Mouse (Mus musculus): Measurements from ENCODE around the gene Ndufs3. TPM values are rescaled to one million over a fixed set of nuclear protein-coding genes. Genes with fewer than 3 reads are reported as not detected.
"Not testable (repeated sequence)": the region's sequence is repeated elsewhere in the genome, so short reads cannot be mapped to it uniquely, and the experiment has no call there.

The Ndufs3 gene
- total RNA-seq, 2 experiments from 2014 or later, result 253 to 266 TPM

DNA sequence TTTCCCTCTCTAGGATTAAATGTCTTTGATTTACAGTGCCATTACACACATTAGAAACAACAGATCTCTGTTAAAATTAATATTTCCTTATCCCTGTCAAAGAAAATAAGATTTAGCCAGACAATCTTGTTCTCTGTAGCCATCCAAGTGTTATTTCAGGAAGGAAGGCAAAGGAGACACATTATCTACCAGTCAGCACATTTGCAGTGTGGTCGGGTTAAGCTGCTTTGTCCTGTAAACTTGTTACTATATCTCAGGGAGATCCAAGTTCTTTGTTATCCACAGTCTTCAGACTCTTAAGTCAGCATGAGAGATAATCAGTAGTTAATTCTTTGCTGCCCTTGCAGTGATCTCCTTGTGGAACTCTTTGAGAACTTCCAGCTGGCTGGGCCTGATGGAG is 6.2 kb upstream of the Ndufs3 start:
- no peak for DNase-seq (ENCODE audit: low spot score in 2 of 2)

DNA sequence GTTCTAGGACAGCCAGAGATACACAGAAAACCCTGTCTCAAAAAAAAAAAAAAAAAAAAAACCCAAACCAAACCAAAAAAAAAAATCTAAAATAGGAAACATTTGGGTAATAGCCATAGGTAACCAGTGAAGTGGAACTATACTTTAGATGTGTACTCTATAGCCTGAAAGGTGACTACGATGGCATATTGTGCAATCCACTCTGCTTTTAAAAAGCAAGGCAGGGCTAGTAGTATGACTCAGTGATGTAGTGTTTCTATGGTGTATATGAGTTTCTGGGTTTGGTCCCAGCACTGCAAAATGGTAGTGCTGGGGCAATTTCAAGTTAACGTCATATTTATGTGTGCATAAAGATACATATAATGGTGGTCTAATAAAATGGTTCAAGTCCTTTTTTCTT is 2.1 kb upstream of the Ndufs3 start:
- DNase-seq (ENCODE audit: low spot score in 2 of 2), result no peak

DNA sequence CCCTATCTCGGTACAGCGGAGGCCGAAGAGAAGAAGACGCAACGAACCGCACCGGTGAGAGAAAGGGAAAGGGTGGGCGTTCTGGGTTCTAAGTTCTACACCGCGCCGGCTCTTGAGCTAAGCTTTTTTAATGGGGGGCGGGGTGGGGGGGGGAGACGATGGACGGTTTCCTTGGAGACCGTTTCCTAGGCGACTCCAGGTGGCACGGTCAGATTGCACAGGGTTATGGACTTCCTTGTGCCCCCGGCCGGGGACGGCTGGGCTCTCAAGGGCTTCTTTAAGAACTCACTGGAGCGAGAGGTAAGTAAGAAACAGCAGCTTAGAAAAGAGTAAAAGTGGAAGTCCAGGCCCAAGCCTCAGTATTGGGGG is 213 bp upstream of the Ndufs3 start:
- no peak for DNase-seq (ENCODE audit: low spot score in 2 of 2)

DNA sequence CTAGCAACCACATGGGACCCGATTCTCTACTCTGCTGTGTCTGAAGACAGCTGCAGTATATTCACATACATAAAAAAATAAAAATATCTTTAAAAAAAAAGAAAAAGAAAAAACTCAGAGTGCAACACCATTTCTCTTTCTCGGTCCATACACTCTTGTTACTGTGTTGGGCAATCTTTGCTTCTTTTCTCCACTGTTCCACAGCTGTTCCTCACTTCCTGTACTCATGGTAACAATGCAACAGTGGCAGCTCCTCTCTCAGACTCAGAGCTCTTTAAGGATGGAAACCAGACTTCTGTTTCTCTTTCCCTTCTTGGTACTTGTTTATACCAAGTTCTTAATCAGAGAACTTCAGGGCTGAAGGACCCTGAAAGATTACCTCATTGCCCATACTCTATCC is 1.2 kb downstream of the Ndufs3 start:
- no peak for DNase-seq (ENCODE audit: low spot score in 2 of 2)

DNA sequence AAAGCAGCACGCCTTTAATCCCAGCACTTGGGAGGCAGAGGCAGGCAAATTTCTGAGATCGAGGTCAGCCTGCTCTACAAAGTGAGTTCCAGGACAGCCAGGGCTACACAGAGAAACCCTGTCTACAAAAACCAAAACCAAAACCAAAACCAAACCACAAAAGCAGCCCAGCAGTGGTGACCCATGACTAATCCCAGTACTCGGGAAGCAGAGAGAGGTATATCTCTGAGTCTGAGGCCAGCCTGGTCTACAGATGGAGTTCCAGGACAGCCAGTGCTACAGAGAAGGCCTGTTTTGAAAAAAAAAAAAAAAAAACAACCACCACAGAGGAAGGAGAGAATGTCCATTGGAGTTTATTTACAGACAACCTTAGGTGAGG is 10.3 kb downstream of the Ndufs3 start:
- not testable (repeated sequence) for DNase-seq (ENCODE audit: low spot score in 2 of 2)

DNA sequence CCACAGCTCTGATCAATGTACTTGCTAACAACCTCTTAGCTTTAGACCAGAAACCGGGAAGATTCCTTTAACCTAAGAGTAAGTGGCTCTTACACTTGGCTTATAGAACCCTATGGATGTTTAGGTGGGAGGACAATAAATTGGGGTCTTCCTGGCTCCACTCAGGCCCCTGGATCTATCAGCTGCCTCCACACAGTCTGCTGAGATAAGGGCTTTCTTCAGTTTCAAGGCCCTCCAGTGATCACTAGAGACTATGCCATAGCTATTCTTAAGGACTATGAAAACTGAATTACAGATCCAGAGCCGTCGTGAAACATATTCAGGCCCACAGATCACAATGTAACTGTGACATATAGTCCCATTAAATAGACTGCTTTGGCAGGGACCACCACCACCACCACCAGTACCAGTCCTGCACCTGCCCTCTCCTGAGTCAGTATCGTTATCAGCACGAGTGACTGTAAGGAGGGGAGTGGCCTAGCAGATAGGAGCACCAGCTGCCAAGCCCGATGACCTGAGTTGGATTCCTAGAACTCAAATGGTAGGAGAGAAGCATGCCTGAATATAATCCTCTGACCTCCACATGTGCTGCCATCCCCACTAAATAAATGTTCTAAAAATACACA is 10.8 kb downstream of the Ndufs3 start:
- no peak for DNase-seq (ENCODE audit: low spot score in 2 of 2)

DNA sequence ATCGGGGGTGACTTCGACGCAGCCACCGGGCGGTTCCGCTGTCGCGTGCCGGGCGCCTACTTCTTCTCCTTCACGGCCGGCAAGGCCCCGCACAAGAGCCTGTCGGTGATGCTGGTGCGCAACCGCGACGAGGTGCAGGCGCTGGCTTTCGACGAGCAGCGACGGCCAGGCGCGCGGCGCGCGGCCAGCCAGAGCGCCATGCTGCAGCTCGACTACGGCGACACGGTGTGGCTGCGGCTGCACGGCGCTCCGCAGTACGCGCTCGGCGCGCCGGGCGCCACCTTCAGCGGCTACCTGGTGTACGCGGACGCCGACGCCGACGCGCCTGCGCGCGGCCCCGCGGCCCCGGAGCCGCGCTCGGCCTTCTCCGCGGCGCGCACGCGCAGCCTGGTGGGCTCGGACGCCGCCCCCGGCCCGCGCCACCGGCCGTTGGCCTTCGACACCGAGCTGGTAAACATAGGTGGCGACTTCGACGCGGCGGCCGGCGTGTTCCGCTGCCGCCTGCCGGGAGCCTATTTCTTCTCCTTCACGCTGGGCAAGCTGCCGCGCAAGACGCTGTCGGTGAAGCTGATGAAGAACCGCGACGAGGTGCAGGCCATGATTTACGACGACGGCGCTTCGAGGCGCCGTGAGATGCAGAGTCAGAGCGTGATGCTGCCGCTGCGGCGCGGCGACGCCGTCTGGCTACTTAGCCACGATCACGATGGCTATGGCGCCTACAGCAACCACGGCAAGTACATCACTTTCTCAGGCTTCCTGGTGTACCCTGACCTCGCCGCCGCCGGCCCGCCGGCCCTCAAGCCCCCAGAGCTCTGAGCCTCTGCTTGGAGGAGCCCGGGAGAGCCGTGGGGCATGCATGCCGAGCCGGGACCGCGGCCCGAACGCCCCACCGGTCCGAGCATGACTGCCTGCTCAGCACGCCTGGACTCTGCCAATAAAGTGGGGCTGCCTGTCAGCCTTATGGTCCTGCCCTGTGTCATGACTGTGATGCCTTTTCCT is 14.8 kb downstream of the Ndufs3 start:
- DNase-seq (ENCODE audit: low spot score in 2 of 2), result peak in 1 of 2 experiments; percentile 52

DNA sequence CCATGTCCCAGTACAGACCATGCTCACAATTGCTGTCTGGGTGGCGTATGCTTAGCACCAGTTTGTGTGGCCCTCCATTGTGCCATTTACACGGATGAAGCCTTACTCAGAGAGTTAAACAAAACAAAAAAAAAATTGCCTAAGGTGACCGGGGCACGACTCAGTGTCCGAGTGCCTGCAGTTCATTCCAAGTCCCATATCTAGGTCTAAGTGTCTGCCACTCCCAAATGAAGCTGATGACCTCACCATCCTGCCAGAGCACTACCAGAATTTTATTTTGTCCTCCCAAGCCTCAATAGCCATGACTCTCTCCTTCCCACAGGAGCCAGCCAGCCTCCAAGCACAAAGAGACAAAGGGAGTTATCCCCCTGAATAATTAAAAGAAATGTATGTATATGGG is 17.0 kb downstream of the Ndufs3 start:
- no peak for DNase-seq (ENCODE audit: low spot score in 2 of 2)

DNA sequence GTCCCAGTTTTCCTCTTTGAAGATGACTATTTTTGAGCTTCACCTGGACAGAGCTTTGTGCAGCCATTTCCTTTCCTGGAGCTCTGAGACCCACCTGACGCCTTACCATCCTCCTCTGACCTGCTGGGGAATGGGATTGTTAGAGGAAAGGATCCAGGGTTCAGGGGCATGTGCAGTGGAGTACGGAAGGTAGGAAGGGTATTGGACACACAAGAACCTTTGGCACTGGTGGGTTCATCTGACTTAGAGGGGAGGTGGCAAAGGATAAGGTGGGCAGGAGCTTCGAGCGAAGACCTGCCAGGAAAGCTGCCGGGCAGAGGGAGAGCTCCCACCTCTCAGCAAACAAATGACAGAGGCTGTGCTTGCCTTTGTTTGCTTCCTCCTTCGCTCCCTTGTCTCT is 18.2 kb downstream of the Ndufs3 start:
- DNase-seq (ENCODE audit: low spot score in 2 of 2), result no peak

DNA sequence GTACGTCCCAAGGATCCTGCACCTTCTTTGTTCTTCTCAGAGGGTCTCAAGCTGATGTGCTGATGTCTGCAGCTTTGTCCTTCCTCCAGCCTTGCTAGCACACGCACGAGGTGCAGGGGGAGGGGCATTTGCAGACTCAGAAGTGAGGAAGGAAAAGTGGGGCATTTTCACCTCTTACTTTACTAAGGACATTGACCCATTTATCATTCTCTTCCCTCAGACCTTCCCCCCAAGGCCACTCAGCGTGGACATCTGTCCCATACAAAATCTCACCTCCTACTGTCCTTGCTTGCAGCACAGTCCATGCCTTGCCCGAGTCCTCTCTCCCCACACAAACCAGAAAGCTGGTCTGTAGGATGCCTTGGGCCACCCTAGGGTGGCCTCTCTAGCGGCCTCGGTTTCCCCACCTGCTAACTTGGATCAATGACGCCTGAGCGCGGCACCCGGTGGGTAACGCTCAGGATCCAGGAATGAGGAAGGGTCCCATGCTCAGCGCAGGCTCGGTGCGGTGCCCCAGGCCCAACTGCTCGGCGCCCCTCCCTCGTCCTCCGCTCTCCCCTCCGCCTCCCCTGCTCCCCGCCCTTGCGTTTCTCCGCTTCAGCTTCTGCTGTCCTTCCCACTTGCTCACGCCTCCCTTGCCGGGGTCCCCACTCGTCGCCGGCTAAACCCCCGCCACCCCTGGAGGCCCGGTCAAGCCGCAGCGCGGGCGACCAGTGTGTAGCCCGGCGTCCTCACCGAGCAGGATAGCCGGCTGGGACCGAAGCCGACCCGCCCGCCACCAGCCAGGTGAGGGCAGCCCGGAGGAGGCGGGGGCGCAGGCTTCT is 19.2 kb downstream of the Ndufs3 start, which contains the start of gene C1qtnf4:
Gene C1qtnf4 (plus strand): TSS at position 643 of the 824 bp plus-strand sequence.
- peak; percentile 49 to 63 for DNase-seq (ENCODE audit: low spot score in 2 of 2)

DNA sequence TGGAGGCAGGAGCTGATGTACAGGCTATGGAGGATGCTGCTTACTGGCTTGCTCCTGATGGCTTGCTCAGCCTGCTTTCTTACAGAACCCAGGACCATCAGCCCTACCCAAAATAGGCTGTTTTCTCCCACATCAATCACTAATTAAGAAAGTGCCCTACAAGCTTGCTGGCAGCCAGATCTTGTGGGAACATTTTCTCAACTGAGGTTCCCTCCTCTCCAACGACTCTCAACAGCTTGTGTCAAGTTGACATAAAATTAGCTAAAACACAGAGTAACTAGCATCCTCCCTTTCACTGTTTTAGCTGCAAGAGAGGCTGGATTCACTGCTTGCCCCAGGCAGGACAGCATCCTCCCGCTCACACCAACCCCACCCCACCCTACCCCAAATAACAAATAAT is 22.8 kb downstream of the Ndufs3 start:
- no peak for DNase-seq (ENCODE audit: low spot score in 2 of 2)

DNA sequence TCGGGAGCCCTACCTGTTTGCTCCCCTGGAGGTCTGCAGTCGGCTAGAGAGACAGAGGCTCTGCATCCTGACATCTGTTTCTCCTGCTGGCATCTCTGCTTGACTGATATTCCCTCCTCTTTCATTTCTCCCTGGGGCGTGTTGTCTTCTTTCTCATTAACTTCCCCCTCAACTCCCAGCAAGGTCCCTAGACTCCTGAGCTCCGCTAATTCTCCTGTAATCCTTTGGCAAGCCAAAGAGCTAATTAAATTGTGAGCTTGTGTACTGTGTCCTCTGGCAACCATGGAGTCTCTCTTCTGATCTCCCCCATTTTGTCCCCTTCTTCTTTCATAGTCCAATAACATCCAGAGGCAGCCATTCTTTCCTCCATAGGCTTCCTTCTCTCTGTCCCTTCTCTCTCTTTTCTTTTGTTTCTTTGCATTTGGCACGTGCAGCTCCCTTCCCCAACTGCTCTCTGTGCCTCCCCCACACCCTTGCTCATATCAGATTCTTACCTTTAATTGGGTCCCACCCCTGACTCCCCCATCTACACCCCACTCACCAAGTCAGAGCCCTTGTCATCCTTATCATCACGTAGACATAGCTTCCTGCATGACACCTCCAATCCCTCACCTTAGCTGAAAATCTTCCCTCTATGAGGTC is 24.4 kb downstream of the Ndufs3 start:
- no peak for DNase-seq (ENCODE audit: low spot score in 2 of 2)

DNA sequence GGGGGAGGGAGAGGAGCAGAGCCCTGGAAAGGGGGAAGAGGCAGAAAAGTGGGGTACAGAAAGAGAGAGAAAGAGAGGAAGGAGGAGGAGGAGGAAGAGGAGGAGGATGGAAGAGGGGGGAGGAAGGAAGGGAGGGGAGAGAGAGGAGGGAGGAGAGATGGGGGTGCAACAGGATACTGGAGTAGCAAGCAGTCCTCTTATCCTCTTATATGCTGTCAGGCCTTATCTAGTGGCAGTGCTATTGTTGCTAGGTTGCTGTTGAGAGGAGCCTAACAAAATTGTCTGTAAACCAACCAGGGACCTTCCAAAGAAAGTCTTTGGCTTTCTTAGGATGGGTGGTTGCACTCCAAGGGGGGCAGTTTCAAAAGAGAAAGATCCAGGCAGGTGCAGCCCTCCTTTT is 25.2 kb downstream of the Ndufs3 start:
- DNase-seq (ENCODE audit: low spot score in 2 of 2), result no peak

DNA sequence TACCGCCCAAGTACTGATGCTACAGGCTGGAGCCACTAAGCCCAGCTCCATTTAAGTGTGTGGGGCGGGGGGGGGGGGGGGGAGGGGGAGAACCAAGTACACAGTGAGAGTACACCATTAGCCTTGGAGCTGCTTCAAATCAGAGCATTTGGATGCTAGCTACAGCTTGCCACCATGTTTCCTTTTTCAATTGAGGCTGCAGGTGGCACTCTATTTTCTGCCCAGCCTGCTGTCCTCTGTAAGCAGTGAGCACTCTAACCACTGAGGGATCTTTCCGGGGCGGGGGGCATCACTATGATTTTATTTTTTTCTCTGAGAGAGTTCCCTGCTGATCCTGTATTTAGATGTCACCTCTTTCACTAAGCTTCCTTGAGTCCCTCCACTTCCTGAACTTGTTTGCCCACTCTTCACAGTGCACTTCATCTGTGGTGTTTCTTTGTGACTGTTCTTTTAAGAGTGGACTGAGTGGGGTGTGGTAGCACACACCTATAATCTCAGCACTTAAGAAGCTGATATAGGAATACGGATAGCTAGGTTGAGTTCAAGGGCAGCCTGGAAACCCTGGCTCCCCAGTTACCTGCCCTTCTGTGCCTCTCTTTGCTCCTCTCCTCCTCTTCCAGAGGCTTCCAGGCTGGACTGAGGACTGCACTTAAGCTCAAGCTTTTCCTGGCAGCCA is 26.9 kb downstream of the Ndufs3 start:
- no peak for DNase-seq (ENCODE audit: low spot score in 2 of 2)

DNA sequence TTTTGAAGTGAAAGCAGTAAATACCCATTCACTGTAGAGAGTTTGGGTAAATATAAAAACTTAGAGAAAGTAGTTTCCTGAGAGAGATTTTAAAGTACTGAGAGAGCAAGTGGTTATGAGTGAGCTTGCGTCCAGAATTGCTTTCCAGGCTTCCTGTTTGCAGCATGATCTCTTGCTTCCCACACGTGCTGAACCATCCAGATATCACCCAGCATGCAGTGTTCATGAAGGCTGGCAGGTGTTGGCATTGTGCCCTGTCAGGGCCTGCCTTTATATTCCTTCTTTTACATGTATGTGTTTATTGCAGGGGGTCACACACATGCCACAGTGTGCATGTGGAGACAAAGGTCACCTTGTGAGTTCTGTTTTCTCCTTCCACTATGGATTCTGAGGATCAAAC is 29.4 kb downstream of the Ndufs3 start:
- DNase-seq (ENCODE audit: low spot score in 2 of 2), result no peak

DNA sequence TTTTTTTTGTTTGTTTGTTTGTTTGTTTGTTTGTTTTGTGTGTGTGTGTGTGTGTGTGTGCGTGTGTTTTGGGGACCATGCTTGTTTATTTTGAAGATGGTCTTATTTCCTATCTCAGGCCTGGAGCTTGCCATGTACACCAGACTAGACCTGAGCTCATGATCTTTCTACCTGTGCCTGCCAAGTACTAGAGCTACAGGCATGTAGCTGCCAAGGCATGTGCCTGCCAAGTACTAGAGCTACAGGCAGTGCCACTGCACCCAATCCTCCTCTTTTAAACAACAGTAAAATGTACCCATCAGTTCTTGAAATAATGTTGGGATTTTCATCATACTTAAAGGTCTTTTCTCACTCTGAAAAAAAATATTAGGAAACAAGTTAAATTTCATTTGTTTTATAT is 30.6 kb downstream of the Ndufs3 start:
- no peak for DNase-seq (ENCODE audit: low spot score in 2 of 2)

DNA sequence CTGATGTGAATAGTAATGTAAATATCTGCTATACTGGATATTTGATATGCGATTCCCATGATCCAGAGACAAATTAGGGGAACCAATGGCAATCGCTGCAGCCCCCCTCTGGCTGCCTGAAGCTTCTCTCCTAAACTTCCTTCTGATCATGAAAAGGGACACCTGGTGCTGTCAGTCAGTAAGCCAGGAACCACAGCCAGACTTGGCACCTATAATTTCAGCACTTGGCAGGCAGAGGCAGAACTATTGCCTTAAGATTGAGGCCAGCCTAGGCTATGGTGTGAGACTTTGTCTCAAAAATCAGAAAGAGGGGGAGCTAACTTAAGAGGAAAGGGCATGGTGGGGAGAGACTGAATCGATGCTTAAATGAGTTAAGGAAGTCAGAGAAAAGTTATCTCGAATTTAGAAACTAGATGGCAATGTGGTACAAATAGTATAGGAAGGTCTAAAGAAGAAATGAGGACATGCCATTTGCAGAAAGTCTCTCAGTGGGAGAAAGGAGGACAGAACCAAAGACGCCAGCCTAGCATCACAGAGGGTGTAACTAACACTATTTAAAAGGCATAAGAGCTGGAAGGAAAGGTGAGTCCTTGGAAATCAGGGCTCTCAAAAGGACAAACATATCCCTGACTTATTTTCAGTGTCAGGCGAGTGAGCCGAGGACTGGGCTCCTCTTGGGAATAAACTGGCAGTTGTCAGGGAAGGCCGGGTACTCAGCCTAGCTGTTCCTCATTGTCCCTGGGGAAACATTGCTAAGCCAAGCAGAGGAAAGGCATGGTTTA is 33.3 kb downstream of the Ndufs3 start:
- DNase-seq (ENCODE audit: low spot score in 2 of 2), result no peak

DNA sequence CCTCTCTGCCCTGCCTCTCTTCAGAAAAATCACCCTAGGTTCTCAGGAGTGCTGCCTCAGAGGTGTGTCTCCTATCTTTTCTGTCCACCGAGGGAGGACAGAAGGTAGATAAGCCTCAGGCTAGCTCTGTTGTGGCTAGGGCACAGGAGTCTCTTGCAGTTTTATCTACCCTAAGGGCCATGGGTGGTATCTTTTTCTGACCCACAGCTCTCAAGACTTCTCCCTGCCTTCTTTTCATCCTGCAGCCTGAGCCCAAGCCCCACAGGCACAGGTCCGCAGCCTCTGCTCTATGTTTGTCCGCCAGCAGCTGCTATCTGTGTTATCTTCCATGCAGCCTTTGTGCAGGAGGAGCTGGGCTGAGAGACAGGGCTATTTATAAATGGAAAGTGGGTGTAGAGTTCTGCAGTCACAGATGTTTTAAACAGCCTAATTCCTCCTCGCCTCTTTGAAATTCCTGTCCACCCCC is 34.5 kb downstream of the Ndufs3 start:
- DNase-seq (ENCODE audit: low spot score in 2 of 2), result peak in 1 of 2 experiments; percentile 75

DNA sequence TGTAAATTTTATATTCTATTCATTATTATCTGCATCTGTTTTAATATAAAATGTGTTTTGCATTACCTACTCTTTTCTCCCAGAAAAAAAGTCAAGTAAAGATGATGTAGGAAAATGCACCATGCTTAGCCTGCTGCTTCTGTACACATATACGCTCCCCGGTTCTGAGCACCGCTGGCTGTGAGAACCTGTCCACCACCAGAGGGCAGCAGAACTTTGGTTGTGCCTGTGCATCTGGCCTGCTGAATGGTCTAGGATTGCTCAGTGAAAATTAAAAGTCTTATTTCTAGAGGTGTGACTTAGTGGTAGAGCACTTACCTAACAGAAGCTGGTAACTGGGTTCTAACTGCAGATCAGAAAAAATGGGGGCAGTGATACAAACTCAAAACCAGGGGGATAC is 38.1 kb downstream of the Ndufs3 start:
- peak; percentile 92 to 95 for DNase-seq (ENCODE audit: low spot score in 2 of 2)

DNA sequence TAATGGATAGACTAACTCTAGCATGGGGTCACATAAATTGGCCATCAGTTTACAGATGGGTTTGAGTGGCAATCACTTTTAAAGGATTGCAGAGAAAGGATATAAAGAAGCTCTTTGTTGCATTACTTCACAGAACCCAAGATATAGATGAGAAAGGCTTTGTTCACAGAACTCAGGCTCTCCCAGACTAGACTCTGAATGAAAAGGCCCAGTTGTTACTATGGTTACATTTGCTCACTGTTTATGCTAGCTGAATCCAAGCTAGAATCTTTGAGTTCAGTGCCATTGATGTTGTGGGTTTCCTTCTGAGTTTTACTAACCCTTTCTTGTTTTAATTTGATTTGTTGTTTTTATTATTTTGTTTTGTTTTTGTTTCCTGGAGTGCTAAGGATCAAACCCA is 40.4 kb downstream of the Ndufs3 start:
- DNase-seq (ENCODE audit: low spot score in 2 of 2), result no peak
